Mouse (Mus musculus) erythroid progenitor cell, adult 5-6 weeks (primary cell): ENCODE measurements around the gene Med28. TPM values are rescaled to one million over a fixed set of nuclear protein-coding genes. Genes with fewer than 3 reads are reported as not detected.

Experiments used
- ATAC-seq: replicated peaks from 2 replicates; pipeline ENCODE4 v1.8.0; 2016; ENCODE audit warnings: moderate number of reproducible peaks, mild to moderate bottlenecking, moderate TSS enrichment, inconsistent platforms; ENCODE audit not compliant: poor library complexity, low FRiP score, severe bottlenecking
- total RNA-seq, 2 experiments: library from RNA; stranded (forward) in 1 of 2; stranded (reverse) in 1 of 2; fragments of 150-400 nt in 1 of 2; fragments of 186-747, 209-891 nt in 1 of 2; gene quantifications; 2 replicates each; pipeline versions ENCODE4 v1.2.3 to v1.2.4; 2015 to 2017; ENCODE audit warnings: low replicate concordance in 2 of 2

Med28 gene
- total RNA-seq, 2 experiments from 2014 or later = 3.4 to 38.6 TPM

DNA sequence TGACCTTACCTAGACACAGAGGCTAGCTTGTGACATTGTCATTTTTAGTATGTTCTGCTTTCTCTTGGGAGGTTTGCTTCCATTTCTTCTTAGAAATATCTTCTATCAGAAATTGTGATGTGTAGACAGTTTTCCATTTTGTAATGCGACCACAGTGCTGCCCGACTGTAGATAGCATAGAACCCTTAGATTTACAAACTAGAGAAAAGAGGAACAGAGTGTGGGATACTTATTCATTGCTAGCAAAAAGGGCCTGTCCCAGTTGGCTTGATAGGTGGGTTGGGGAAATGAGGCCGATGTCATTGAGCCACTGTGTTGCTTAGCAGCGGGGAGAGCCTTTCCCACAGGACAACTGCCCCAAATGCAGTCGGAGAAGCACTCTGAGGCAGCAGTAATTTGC is 22.5 kb upstream of the Med28 start:
- no peak for ATAC-seq

GRCm38 (mm10) chr5:45510071-45510470 is 10.0 kb upstream of the Med28 start:
- ATAC-seq = no peak

DNA sequence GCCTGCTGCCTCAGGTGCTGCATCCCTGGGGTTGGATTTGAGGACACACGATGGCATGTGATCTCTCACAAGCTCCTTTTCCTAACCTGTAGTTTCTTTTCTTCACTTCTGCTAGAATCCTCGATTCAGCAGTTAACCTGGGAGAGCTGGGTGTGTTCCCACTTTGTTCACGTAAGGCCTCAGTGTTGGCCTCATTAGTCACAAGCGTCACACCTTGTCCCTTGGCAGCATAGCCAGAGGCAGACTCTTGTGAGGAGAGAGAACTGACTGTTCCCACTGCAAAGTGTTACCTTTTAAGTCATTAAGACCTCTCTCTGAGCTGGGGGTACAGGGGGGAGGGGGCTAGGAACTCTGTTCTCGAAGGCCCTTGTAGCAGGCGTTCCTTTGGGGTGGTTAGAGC is 7.1 kb upstream of the Med28 start:
- ATAC-seq = no peak

DNA sequence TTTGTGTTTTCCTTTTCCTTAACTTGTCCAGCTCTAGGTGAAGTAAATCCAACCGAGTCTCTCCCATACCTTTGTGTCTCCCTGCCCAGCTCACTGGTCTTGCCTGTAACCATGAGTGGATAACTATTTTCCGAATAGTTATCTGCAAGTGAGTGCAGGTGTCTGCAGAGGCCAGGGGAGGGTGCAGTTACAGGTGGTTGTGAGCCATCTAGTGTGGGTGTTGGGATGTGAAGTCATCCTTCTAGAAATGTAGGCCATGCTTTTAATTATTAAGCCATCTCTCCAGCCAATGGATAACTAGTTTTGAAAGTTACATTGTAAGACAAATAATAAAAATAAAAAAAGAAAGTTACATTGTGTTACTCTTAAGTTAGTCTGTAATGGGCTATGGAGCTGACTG is 6.5 kb upstream of the Med28 start:
- no peak for ATAC-seq

DNA sequence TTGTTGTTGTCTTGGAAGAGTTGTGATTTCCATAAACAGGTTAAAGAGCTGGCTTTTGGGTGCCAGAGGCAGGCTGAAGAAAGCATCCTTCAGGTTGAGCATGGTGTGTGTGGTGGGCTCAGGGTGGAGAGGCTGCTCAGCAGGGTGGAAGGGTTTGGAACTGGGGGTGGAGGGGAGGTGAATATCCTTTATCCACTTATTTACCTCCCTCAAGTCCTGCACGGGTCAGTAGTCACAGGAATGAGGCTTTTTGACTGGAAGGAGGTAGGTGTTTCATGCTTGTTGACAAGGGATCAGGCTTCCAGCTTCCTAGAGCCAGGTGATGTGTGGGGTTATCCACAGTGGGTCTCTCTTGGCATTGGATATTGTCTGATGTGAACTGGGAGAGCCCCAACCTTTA is 5.4 kb upstream of the Med28 start:
- ATAC-seq = no peak

- no peak for ATAC-seq
These were observed 4.8 kb upstream of the Med28 start for GRCm38 (mm10) chr5:45515151-45515743.

GRCm38 (mm10) chr5:45520809-45521110 is 731 bp downstream of the Med28 start:
- ATAC-seq = no peak

GRCm38 (mm10) chr5:45521601-45522000 is 1.6 kb downstream of the Med28 start:
- no peak for ATAC-seq

GRCm38 (mm10) chr5:45525101-45525500 is 5.1 kb downstream of the Med28 start:
- no peak for ATAC-seq

DNA sequence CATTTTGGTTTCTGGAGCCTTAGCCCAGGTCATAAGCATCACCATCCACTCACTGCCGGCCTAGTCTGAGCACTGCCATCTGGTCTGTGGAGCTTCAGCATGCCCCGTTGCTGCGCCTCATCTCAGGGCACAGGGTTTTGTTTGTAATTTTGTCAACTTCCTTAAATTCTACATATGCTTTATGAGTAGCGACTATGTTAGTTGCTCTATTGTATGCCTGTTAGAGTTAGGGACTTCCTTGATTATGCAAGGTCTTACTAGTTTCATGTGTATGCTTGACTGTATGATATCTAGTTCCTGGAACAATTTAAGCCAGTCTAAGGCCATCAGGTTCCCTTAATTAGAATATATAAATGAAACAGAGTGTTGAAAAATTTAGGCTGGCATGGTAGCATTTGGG is 6.3 kb downstream of the Med28 start:
- no peak for ATAC-seq

- no peak for ATAC-seq
These were observed 9.7 kb downstream of the Med28 start for GRCm38 (mm10) chr5:45529696-45530095.

- no peak for ATAC-seq
These were observed 14.5 kb downstream of the Med28 start for GRCm38 (mm10) chr5:45534319-45535098.

- no peak for ATAC-seq
These were observed 15.1 kb downstream of the Med28 start for GRCm38 (mm10) chr5:45535177-45535576.

- ATAC-seq = no peak
These were observed 19.5 kb downstream of the Med28 start for GRCm38 (mm10) chr5:45539502-45539901.

DNA sequence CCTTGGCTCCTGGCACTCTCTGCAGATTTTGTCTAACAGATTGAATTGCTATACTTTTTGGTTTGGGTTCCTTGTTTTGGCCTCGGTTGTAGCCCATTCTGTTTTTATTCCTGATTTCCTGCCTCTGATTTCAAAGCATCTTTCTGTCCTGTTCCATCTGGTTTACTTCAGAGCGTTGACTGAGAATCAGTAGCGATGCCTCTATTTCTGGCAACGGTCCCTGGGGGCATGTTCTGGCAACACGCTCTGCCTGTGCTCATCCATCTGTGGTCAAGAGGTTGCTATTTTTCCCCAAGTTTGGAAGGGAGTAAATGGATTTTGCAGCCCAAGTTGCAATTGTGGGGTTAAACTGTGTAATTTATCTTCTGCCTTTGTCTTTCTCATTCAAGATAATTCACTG is 23.3 kb downstream of the Med28 start:
- ATAC-seq = no peak

DNA sequence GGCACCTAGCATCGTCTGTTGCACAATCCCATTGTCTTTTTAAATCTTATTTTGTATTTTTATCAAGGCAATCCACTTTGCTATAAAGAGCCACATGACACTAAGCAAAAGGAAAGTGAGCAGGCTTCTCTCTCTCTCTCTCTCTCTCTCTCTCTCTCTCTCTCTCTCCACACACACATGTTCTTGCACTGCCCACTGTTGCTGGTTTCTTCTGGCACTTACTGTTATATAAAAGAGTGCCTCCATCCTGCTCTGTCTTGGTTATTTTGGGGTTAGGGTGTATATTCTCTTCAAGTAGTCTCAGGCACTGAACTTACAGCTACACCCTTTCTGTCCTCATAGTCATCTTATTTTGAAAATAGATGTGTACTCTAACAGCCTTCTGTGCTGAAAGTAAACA is 29.6 kb downstream of the Med28 start:
- ATAC-seq = no peak

DNA sequence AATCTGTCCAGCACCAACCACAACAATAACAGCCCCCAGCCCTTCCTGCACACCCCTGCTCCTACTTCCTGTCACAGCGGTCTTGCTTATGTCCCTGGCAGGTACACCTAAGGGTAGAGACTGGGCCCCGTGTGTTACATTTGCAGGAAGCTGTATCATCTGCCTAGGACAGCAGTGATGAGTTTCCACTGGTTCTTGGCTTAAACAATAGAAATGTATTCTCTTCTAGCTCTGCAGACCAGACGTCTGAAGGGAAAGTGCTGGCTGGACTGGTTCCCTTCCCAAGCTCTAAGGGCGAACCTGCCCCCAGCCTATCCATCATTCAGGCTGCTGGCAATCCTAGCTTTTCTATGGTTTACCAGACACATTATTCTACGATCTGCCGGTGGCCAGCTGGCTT is 44.0 kb downstream of the Med28 start:
- ATAC-seq = no peak

GRCm38 (mm10) chr5:45565829-45566228 is 45.8 kb downstream of the Med28 start:
- ATAC-seq = no peak

GRCm38 (mm10) chr5:45572816-45573215 is 52.8 kb downstream of the Med28 start:
- ATAC-seq = no peak

- no peak for ATAC-seq
These were observed 56.7 kb downstream of the Med28 start for GRCm38 (mm10) chr5:45576716-45577115.

DNA sequence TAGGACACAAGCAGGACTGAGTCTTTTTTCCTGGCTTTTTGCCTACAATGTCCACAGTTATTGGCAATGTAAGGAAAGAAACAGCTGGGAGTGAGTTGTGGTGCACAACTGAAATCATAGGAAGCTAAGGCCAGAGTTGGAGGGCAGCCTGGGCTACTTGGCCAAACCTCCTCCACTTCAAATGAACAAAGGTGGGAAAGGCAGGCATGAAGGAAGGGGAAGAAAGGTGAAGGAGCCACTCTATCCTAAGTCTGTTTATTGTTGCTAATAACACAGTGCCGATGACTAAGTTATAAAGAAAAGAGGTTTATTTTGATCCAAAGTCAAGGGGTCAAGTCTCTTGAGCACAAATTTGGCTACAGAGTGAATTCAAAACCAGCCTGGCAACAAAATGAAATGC is 57.3 kb downstream of the Med28 start:
- ATAC-seq = no peak
